Mouse (Mus musculus) hindbrain, embryonic 13.5 days (tissue): ENCODE results near the gene Lsamp. TPM values are rescaled to one million over a fixed set of nuclear protein-coding genes. Genes with fewer than 3 reads are reported as not detected.

ENCODE experiments used
- ATAC-seq: fragments of 200-750 bp; cut with Nextera tagmentation; 2 replicates; pipeline ENCODE4 v1.8.0; 2017; ENCODE audit warnings: moderate TSS enrichment; ENCODE audit not compliant: low FRiP score
- H3K27ac ChIP-seq: fragments of 300-500 bp; sonication (generic); 2 replicates; pipeline ENCODE4 v1.5.1; 2015; ENCODE audit warnings: inconsistent platforms, mild to moderate bottlenecking, moderate library complexity
- H3K27me3 ChIP-seq: fragments of 300-500 bp; sonication (generic); 2 replicates; pipeline ENCODE4 v1.6.1; 2015; ENCODE audit warnings: mild to moderate bottlenecking, inconsistent platforms
- H3K36me3 ChIP-seq: fragments of 300-500 bp; sonication (generic); 2 replicates; pipeline ENCODE4 v1.6.1; 2015; ENCODE audit warnings: mild to moderate bottlenecking, inconsistent platforms
- H3K4me1 ChIP-seq: fragments of 300-500 bp; sonication (generic); replicated peaks from 2 replicates; pipeline ENCODE4 v1.6.1; 2015; ENCODE audit warnings: inconsistent platforms
- H3K4me2 ChIP-seq: fragments of 300-500 bp; sonication (generic); 2 replicates; pipeline ENCODE4 v1.6.1; 2015; ENCODE audit warnings: inconsistent platforms, mild to moderate bottlenecking, moderate library complexity
- H3K4me3 ChIP-seq: fragments of 300-500 bp; sonication (generic); 2 replicates; pipeline ENCODE4 v1.5.1; 2015; ENCODE audit warnings: mild to moderate bottlenecking, inconsistent platforms
- H3K9ac ChIP-seq: fragments of 300-500 bp; sonication (generic); 2 replicates; pipeline ENCODE4 v1.6.1; 2015; ENCODE audit warnings: mild to moderate bottlenecking, inconsistent platforms
- H3K9me3 ChIP-seq: fragments of 300-500 bp; sonication (generic); 2 replicates; pipeline ENCODE4 v1.6.1; 2016; ENCODE audit warnings: inconsistent platforms
- WGBS: fragments of 180-500 bp; shearing (Covaris S2); methylation state at CpG from one replicate; pipeline ENCODE4 v1.1.7; 2015; 5-methylcytosine and 5-hydroxymethylcytosine counted together
- polyA plus RNA-seq: library from polyadenylated mRNA; unstranded; fragments of >200 nt; fragmentation: Nextera tagmentation; extraction: Ambion mirVana; gene quantifications from 2 replicates; pipeline ENCODE4 v1.2.1, GENCODE M21; 2015

The Lsamp gene
- polyA plus RNA-seq, 1 experiment from 2014 or later: 59.0 TPM

- H3K4me3 ChIP-seq: no peak overlapping the region
- H3K4me1 ChIP-seq: peaks cover 5% of the 10 kb centered on the region
- H3K4me2 ChIP-seq: no peak overlapping the region
- no peaks in the 10 kb centered on the region for H3K27me3 ChIP-seq
- 82% methylated on average over 6 of the region's 6 CpGs for WGBS
- H3K36me3 ChIP-seq: no peaks in the 10 kb centered on the region
- H3K9me3 ChIP-seq: no peaks in the 10 kb centered on the region
- no peak overlapping the region for H3K27ac ChIP-seq
- H3K9ac ChIP-seq: no peak overlapping the region
- no peak for ATAC-seq
These were observed 452.3 kb downstream of the Lsamp start for GRCm38 (mm10) chr16:40436415-40436814.

DNA sequence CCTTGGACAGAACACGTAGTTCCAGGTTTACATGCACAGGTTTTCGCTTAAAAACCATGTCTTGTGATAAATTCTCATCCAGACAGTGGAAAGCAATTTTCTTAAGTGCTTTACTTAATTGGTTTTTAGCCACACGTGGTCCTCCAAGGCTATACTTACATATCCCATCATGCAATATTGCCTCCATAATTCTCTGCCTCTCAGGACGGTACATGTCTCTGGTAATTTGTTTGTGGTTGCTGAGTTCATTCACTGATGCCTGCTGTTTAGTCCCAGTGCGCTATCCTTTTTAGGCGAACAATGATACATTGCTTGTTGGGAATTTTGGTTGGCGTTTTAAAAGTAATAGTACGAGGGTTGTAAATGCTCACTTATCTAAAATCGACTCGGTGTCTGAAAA lies 453.7 kb downstream of the Lsamp start:
- ATAC-seq: no peak
- Histone ChIP-seq H3K9me3 (no peaks in the 10 kb centered on the region), H3K4me3 (no peak overlapping the region), H3K9ac (no peak overlapping the region), H3K36me3 (no peaks in the 10 kb centered on the region), H3K27ac (0 out of 2 replicates have a peak overlapping the region, but pooled peaks have one; percentile 46), H3K4me2 (peak overlapping the region; percentile 19; the same call in 1 of the 2 replicates), H3K27me3 (no peaks in the 10 kb centered on the region), H3K4me1 (peaks cover 5% of the 10 kb centered on the region)
- 79% methylated on average over 10 of the region's 10 CpGs for WGBS

DNA sequence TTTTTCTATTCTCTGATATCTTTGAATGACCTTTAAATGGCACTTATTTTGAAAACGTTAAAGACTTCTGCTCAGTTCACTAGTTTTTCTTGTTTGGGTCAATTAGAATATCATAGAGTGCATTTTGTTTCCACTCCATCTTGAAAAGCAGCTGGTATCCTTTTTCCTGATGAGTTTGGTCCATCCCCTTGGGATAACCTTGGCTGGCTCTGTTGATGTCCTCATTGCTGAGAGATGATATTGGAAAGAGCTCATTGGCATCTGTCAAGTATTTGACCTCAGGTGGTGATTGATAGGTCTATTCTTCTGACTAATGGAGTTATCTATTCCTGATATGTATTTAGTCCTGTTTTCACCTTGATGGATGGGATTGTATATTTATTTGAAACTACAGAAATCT lies 454.7 kb downstream of the Lsamp start:
- no peaks in the 10 kb centered on the region for H3K36me3 ChIP-seq
- H3K9ac ChIP-seq: no peak overlapping the region
- H3K4me3 ChIP-seq: no peak overlapping the region
- no peaks in the 10 kb centered on the region for H3K27me3 ChIP-seq
- no peaks in the 10 kb centered on the region for H3K9me3 ChIP-seq
- peaks cover 5% of the 10 kb centered on the region for H3K4me1 ChIP-seq
- no peak overlapping the region for H3K27ac ChIP-seq
- H3K4me2 ChIP-seq: no peak overlapping the region
- 78% methylated on average over 1 of the region's 1 CpGs for WGBS
- no peak for ATAC-seq

- WGBS: 87% methylated on average over 5 of the region's 5 CpGs
- no peak for ATAC-seq
- Histone ChIP-seq H3K27me3 (no peaks in the 10 kb centered on the region), H3K4me1 (no peaks in the 10 kb centered on the region), H3K9me3 (no peaks in the 10 kb centered on the region), H3K36me3 (no peaks in the 10 kb centered on the region), H3K4me3 (no peak overlapping the region), H3K4me2 (no peak overlapping the region), H3K9ac (no peak overlapping the region), H3K27ac (no peak overlapping the region)
These were observed 462.4 kb downstream of the Lsamp start for GRCm38 (mm10) chr16:40446587-40446986.

DNA sequence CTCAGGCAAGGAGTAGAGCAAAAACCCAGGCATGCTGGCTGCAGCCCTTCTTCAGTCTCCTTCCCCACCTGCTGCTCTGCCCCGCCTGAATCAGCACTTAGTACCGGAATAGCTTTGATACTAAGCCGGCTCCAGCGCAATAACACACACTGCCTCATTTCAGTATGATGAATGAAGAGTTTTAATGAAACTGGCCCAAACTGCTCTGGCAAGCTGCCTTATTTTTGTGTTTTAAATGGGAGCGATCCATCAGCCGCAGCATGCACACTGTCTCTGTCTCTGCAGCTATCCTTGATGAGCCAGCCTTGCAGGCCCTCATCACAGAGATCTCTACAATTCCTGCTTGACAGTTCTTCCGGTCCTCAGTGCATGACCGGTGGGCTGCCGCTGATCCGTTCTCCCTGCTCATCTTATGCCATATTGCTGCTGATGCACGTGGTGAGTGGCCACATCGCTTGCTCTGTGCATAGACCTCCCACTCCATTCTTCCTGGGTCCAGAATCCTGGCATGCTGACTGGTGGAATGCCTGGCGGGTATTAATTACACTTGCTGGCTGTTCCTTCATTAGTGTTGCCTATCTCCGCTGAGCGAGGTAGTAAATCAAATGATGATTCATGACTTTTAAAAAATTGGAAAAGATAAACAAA lies 479.4 kb downstream of the Lsamp start:
- Histone ChIP-seq H3K36me3 (no peaks in the 10 kb centered on the region), H3K9me3 (no peaks in the 10 kb centered on the region), H3K9ac (no peak overlapping the region), H3K4me1 (peaks cover 8% of the 10 kb centered on the region; the same call in 1 of the 2 replicates), H3K27ac (peak overlapping the region; percentile 3), H3K4me2 (no peak overlapping the region), H3K4me3 (no peak overlapping the region), H3K27me3 (no peaks in the 10 kb centered on the region)
- ATAC-seq: peak; percentile 80
- 61% methylated on average over 15 of the region's 15 CpGs for WGBS

DNA sequence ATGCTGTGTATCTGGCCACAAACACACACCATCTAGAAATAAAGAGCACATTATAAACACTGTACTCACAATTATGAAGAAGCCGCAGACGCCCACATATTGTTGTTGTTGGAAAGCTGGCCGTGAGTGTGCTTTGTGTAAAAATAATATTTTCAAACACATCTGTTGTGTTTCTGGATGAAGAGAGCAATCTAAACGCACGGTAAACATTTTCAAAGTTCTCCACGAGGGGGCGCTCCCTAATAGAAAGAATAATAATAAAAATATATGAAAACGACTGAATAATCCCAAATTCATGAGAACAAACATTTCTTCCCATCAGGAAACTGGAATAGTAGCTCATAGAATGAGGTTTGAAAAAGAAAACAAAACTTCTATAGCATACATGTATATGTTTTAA lies 482.4 kb downstream of the Lsamp start:
- H3K4me3 ChIP-seq: no peak overlapping the region
- ATAC-seq: no peak
- H3K36me3 ChIP-seq: no peaks in the 10 kb centered on the region
- no peak overlapping the region for H3K4me2 ChIP-seq
- H3K9me3 ChIP-seq: no peaks in the 10 kb centered on the region
- no peaks in the 10 kb centered on the region for H3K27me3 ChIP-seq
- 19% methylated on average over 8 of the region's 8 CpGs for WGBS
- no peak overlapping the region for H3K9ac ChIP-seq
- H3K27ac ChIP-seq: no peak overlapping the region
- peaks cover 8% of the 10 kb centered on the region; the same call in 1 of the 2 replicates for H3K4me1 ChIP-seq

DNA sequence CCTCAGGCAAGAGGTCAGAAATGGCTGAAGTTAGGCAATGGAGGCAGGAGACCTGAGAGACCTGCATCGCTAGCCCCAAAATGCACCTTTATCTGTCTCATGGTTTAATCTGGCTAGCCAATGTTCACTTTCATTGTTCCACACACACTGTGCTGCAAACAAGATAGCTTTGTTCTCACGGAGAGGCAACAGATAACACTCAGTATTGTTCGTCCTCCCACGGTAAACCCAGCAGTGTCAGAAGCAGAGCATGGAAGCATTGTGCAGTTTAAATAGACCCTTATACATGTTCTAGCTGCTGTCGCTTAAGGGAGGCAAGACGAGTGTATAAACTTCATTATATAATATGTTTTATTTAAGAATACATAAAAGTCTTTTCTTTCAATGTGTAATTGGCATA lies 486.8 kb downstream of the Lsamp start:
- no peaks in the 10 kb centered on the region for H3K36me3 ChIP-seq
- 0 out of 2 replicates have a peak, but pooled peaks cover 3% of the 10 kb centered on the region for H3K4me1 ChIP-seq
- H3K9ac ChIP-seq: no peak overlapping the region
- H3K9me3 ChIP-seq: no peaks in the 10 kb centered on the region
- no peak for ATAC-seq
- 57% methylated on average over 6 of the region's 6 CpGs for WGBS
- H3K4me2 ChIP-seq: no peak overlapping the region
- no peaks in the 10 kb centered on the region for H3K27me3 ChIP-seq
- H3K27ac ChIP-seq: no peak overlapping the region
- no peak overlapping the region for H3K4me3 ChIP-seq

- Histone ChIP-seq H3K4me2 (no peak overlapping the region), H3K9me3 (no peaks in the 10 kb centered on the region), H3K27ac (no peak overlapping the region; the same call in 1 of the 2 replicates), H3K27me3 (no peaks in the 10 kb centered on the region), H3K4me3 (no peak overlapping the region), H3K4me1 (0 out of 2 replicates have a peak, but pooled peaks cover 3% of the 10 kb centered on the region), H3K9ac (no peak overlapping the region), H3K36me3 (no peaks in the 10 kb centered on the region)
- ATAC-seq: no peak
- 63% methylated on average over 5 of the region's 5 CpGs for WGBS
These were observed 487.8 kb downstream of the Lsamp start for GRCm38 (mm10) chr16:40471967-40472366.

DNA sequence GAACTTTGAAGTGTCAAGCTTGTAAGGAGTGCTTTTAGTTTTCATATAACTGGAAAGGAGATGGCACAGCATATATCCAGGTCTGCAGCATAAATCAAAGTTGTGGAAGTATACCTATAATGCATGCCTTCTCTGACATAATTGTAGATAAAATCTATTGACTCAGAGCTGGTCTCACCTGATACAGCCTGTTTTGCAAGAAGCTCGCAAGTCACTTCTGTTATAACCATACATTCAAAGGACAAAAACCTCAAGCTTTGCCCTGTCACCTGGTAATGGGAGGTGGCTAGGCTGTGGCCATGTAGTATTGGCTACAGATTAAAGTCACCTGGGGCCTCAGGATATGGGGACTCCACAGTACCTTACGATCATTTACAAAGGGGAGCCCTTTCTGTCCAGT lies 507.4 kb downstream of the Lsamp start:
- no peaks in the 10 kb centered on the region for H3K27me3 ChIP-seq
- no peak overlapping the region for H3K4me3 ChIP-seq
- no peak for ATAC-seq
- H3K36me3 ChIP-seq: no peaks in the 10 kb centered on the region
- no peaks in the 10 kb centered on the region for H3K4me1 ChIP-seq
- H3K9ac ChIP-seq: no peak overlapping the region
- no peak overlapping the region for H3K4me2 ChIP-seq
- 92% methylated on average over 2 of the region's 2 CpGs for WGBS
- no peaks in the 10 kb centered on the region for H3K9me3 ChIP-seq
- H3K27ac ChIP-seq: no peak overlapping the region

DNA sequence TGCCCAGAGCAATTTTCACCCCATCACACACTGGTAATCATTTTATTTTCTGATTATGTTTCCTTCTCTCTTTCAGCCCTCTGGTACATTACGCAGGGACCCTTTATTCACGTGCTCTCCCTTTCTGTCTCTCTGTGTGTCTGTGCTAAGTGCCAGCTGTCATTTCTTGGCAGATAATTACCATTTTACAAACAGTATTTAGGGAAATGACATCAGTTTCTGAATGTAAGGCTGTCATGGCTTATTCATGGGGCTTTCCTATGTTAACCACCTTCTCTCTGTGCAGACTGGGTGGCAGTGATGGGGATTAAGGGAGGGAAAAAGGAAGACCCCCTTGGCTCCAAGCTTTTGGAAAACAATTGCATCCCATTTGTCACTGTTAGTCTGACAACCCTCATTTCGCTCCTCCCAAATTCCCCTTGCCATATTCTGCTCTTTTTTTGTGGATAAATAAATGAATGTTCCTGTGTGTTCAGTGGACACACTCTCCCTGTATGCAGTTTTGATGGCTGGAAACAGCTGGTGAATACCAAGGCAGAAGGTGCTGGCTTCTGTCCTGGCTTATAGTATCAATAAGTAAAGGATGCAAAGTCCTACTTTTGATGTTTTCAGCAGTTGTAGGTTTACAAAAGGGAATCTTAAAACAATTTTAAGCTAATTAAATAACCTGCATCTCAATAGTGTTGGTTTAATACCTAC lies 520.2 kb downstream of the Lsamp start:
- ATAC-seq: peak; percentile 74
- Histone ChIP-seq H3K9ac (no peak overlapping the region), H3K4me2 (no peak overlapping the region), H3K27me3 (no peaks in the 10 kb centered on the region), H3K4me1 (peaks cover 8% of the 10 kb centered on the region), H3K9me3 (no peaks in the 10 kb centered on the region), H3K36me3 (no peaks in the 10 kb centered on the region), H3K27ac (peak overlapping the region; percentile 67), H3K4me3 (no peak overlapping the region)
- WGBS: 26% methylated on average over 3 of the region's 3 CpGs

- no peak overlapping the region for H3K27ac ChIP-seq
These were observed 525.2 kb downstream of the Lsamp start for GRCm38 (mm10) chr16:40509146-40510030.

DNA sequence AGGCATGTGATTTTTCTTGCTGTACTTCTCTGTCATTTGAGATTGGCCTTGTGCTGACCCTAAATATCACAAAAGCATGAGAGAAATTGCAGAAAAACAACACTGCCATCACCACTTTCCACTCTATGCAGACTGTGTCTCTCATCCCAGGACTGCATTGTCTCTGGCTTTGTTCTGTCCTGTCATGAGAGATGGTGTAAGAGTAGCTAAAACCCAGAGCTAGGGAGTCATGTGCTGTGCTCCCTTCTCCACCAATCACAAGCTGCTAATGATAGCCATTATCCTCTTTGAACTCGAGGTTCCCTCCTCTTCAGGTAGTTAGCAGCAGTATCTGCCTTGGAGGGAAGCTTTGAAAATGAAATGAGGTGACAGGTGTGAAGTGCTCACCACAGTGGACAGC lies 552.6 kb downstream of the Lsamp start:
- no peak for ATAC-seq
- no peak overlapping the region for H3K27ac ChIP-seq

More at GRCm38 (mm10) chr16:40509146-40510030, 525.2 kb downstream of the Lsamp start:
- 71% methylated on average over 7 of the region's 7 CpGs for WGBS
- Histone ChIP-seq H3K36me3 (no peaks in the 10 kb centered on the region), H3K4me3 (no peak overlapping the region), H3K4me2 (no peak overlapping the region), H3K9me3 (no peaks in the 10 kb centered on the region), H3K27me3 (no peaks in the 10 kb centered on the region), H3K4me1 (peaks cover 5% of the 10 kb centered on the region), H3K9ac (no peak overlapping the region)
- peak; percentile 82 for ATAC-seq

More for the DNA sequence above, 552.6 kb downstream of the Lsamp start:
- Histone ChIP-seq H3K27me3 (no peaks in the 10 kb centered on the region), H3K36me3 (no peaks in the 10 kb centered on the region), H3K9ac (no peak overlapping the region), H3K4me2 (no peak overlapping the region), H3K4me1 (peaks cover 5% of the 10 kb centered on the region; the same call in 1 of the 2 replicates), H3K4me3 (no peak overlapping the region), H3K9me3 (no peaks in the 10 kb centered on the region)
- WGBS: 37% methylated on average over 1 of the region's 1 CpGs
